Mouse (Mus musculus) intestine, embryonic 14.5 days (tissue): ENCODE measurements around the gene Cox5a. TPM values are rescaled to one million over a fixed set of nuclear protein-coding genes. Genes with fewer than 3 reads are reported as not detected.
A peak's percentile ranks its signal among the peaks of the same experiment; 100 is the strongest.

Source experiments
- ATAC-seq: fragments of 200-750 bp; cut with Nextera tagmentation; replicated peaks from 2 replicates; pipeline ENCODE4 v1.8.0; 2017; ENCODE audit warnings: low read depth, moderate number of reproducible peaks, moderate TSS enrichment, moderate library complexity; ENCODE audit not compliant: low FRiP score, low TSS enrichment
- DNase-seq: peaks from one replicate; pipeline ENCODE4 v3.0.0-alpha.2; 2018; ENCODE audit warnings: low spot score
- H3K27ac ChIP-seq: fragments of 300-500 bp; sonication (generic); 2 replicates; pipeline ENCODE4 v1.5.1; 2014; ENCODE audit warnings: low read depth, mild to moderate bottlenecking, control low read depth
- H3K27me3 ChIP-seq: fragments of 300-500 bp; sonication (generic); replicated peaks from 2 replicates; pipeline ENCODE4 v1.6.1; 2014; ENCODE audit warnings: low read length, control low read depth; ENCODE audit not compliant: control insufficient read depth, insufficient read depth
- H3K36me3 ChIP-seq: fragments of 300-500 bp; sonication (generic); 2 replicates; pipeline ENCODE4 v1.6.1; 2014; ENCODE audit warnings: low read length, control low read depth; ENCODE audit not compliant: control insufficient read depth, insufficient read depth
- H3K4me1 ChIP-seq: fragments of 300-500 bp; sonication (generic); replicated peaks from 2 replicates; pipeline ENCODE4 v1.6.1; 2014; ENCODE audit warnings: low read length, control low read depth, mixed read lengths; ENCODE audit not compliant: control insufficient read depth, insufficient read depth
- H3K4me2 ChIP-seq: fragments of 300-500 bp; sonication (generic); 2 replicates; pipeline ENCODE4 v1.6.1; 2014; ENCODE audit warnings: low read length
- H3K4me3 ChIP-seq: fragments of 300-500 bp; sonication (generic); 2 replicates; pipeline ENCODE4 v1.5.1; 2014; ENCODE audit warnings: low read depth, low read length, control low read depth, mixed read lengths
- H3K9ac ChIP-seq: fragments of 300-500 bp; sonication (generic); 2 replicates; pipeline ENCODE4 v1.6.1; 2014; ENCODE audit warnings: mild to moderate bottlenecking, low read length
- H3K9me3 ChIP-seq: fragments of 300-500 bp; sonication (generic); 2 replicates; pipeline ENCODE4 v1.6.1; 2016; ENCODE audit warnings: low read length, control low read depth; ENCODE audit not compliant: control insufficient read depth
- WGBS: fragments of 180-500 bp; shearing (Covaris S2); extraction: QIAGEN DNeasy Blood & Tissue Kit; methylation state at CpG from one replicate; pipeline ENCODE4 v1.1.7; 2014; 5-methylcytosine and 5-hydroxymethylcytosine counted together
- polyA plus RNA-seq: library from polyadenylated mRNA; unstranded; fragments of >200 nt; fragmentation: Nextera tagmentation; extraction: Ambion mirVana; gene quantifications from 2 replicates; pipeline ENCODE4 v1.2.1, GENCODE M21; 2014

The Cox5a gene
- polyA plus RNA-seq, 1 experiment from 2014 or later = 687 TPM

- Histone ChIP-seq H3K27me3 (no peaks in the 10 kb centered on the region), H3K27ac (peak within 1 kb of the TSS; percentile 66), H3K9me3 (no peaks in the 10 kb centered on the region), H3K9ac (peak within 1 kb of the TSS; percentile 72), H3K4me3 (peak within 1 kb of the TSS; percentile 83), H3K4me1 (peaks cover 19% of the 10 kb centered on the region; the same call in 1 of the 2 replicates), H3K36me3 (peaks cover 51% of the 10 kb centered on the region), H3K4me2 (peak within 1 kb of the TSS; percentile 64)
- DNase-seq (peak; percentile 92), ATAC-seq (peak; percentile 87)
- WGBS = 2% methylated on average over 44 of the region's 45 CpGs
Measured at GRCm38 (mm10) chr9:57537044-57537727, 16.1 kb downstream of the Cox5a start, which contains the start of gene Fam219b. Gene Fam219b (plus strand): TSS chr9:57537528.

- peak overlapping the region; percentile 64 for H3K4me2 ChIP-seq
- peak overlapping the region; percentile 83 for H3K4me3 ChIP-seq
- WGBS = under 1% methylated on average over 24 of the region's 24 CpGs
- no peaks in the 10 kb centered on the region for H3K9me3 ChIP-seq
- H3K36me3 ChIP-seq = peaks cover 51% of the 10 kb centered on the region
- H3K9ac ChIP-seq = peak overlapping the region; percentile 72
- peak; percentile 75 for DNase-seq
- peak overlapping the region; percentile 66 for H3K27ac ChIP-seq
- H3K4me1 ChIP-seq = peaks cover 19% of the 10 kb centered on the region; the same call in 1 of the 2 replicates
- peak; percentile 56; the same call in 1 of the 2 replicates for ATAC-seq
- H3K27me3 ChIP-seq = no peaks in the 10 kb centered on the region
Measured at GRCm38 (mm10) chr9:57537728-57538181, 16.7 kb downstream of the Cox5a start.

GRCm38 (mm10) chr9:57539550-57539949 is 18.5 kb downstream of the Cox5a start:
- ATAC-seq (no peak), DNase-seq (no peak)
- WGBS = 93% methylated on average over 2 of the region's 2 CpGs
- Histone ChIP-seq H3K27me3 (no peaks in the 10 kb centered on the region), H3K9ac (no peak overlapping the region), H3K4me3 (no peak overlapping the region), H3K9me3 (no peaks in the 10 kb centered on the region), H3K27ac (no peak overlapping the region), H3K4me2 (no peak overlapping the region), H3K36me3 (peaks cover 53% of the 10 kb centered on the region), H3K4me1 (peaks cover 19% of the 10 kb centered on the region; the same call in 1 of the 2 replicates)

- H3K4me1 ChIP-seq = peaks cover 19% of the 10 kb centered on the region; the same call in 1 of the 2 replicates
- DNase-seq (peak; percentile 70), ATAC-seq (no peak)
- no peak overlapping the region for H3K9ac ChIP-seq
- no peak overlapping the region for H3K4me2 ChIP-seq
- no peaks in the 10 kb centered on the region for H3K27me3 ChIP-seq
- no peak overlapping the region for H3K27ac ChIP-seq
- H3K4me3 ChIP-seq = no peak overlapping the region
- H3K9me3 ChIP-seq = no peaks in the 10 kb centered on the region
- H3K36me3 ChIP-seq = peaks cover 68% of the 10 kb centered on the region
- WGBS = 4% methylated on average over 1 of the region's 1 CpGs
Measured at GRCm38 (mm10) chr9:57541312-57541711, 20.2 kb downstream of the Cox5a start.

GRCm38 (mm10) chr9:57543951-57544350 is 22.9 kb downstream of the Cox5a start:
- H3K4me3 ChIP-seq = no peak overlapping the region
- no peak overlapping the region for H3K9ac ChIP-seq
- H3K27ac ChIP-seq = no peak overlapping the region
- H3K4me2 ChIP-seq = no peak overlapping the region
- H3K36me3 ChIP-seq = peaks cover 93% of the 10 kb centered on the region
- no peaks in the 10 kb centered on the region for H3K9me3 ChIP-seq
- peaks cover 5% of the 10 kb centered on the region; the same call in 1 of the 2 replicates for H3K4me1 ChIP-seq
- 74% methylated on average over 3 of the region's 3 CpGs for WGBS
- DNase-seq (no peak), ATAC-seq (no peak)
- H3K27me3 ChIP-seq = no peaks in the 10 kb centered on the region

- DNase-seq (no peak), ATAC-seq (no peak)
- Histone ChIP-seq H3K4me2 (no peak overlapping the region), H3K27ac (no peak overlapping the region), H3K9me3 (no peaks in the 10 kb centered on the region), H3K4me1 (peaks cover 4% of the 10 kb centered on the region; the same call in 1 of the 2 replicates), H3K36me3 (peaks cover 72% of the 10 kb centered on the region), H3K4me3 (no peak overlapping the region), H3K27me3 (no peaks in the 10 kb centered on the region), H3K9ac (no peak overlapping the region)
- 87% methylated on average over 5 of the region's 5 CpGs for WGBS
Measured at GRCm38 (mm10) chr9:57547287-57547686, 26.2 kb downstream of the Cox5a start.

- ATAC-seq = no peak
- WGBS = 87% methylated on average over 11 of the region's 11 CpGs
- Histone ChIP-seq H3K4me2 (no peak overlapping the region), H3K27ac (no peak overlapping the region), H3K36me3 (peaks cover 66% of the 10 kb centered on the region), H3K9me3 (no peaks in the 10 kb centered on the region), H3K4me1 (peaks cover 4% of the 10 kb centered on the region; the same call in 1 of the 2 replicates), H3K4me3 (no peak overlapping the region), H3K27me3 (no peaks in the 10 kb centered on the region), H3K9ac (no peak overlapping the region)
- DNase-seq = no peak
Measured at GRCm38 (mm10) chr9:57547869-57548268, 26.8 kb downstream of the Cox5a start.

GRCm38 (mm10) chr9:57549186-57549585 is 28.1 kb downstream of the Cox5a start:
- Histone ChIP-seq H3K4me2 (no peak overlapping the region), H3K27ac (no peak overlapping the region), H3K9me3 (no peaks in the 10 kb centered on the region), H3K4me3 (no peak overlapping the region), H3K4me1 (peaks cover 4% of the 10 kb centered on the region; the same call in 1 of the 2 replicates), H3K36me3 (peaks cover 53% of the 10 kb centered on the region), H3K27me3 (no peaks in the 10 kb centered on the region), H3K9ac (no peak overlapping the region)
- no peak for DNase-seq
- ATAC-seq = no peak
- WGBS = 94% methylated on average over 4 of the region's 4 CpGs
